Mouse (Mus musculus) embryo, embryonic 10 days (tissue): ENCODE measurements at regions not wholly inside any gene's neighbourhood (a gene's known extent, or its start where the extent isn't known, plus 50 kb on each side); places are given as distances from the start of the nearest gene placed in this dataset.
A peak's percentile ranks its signal among the peaks of the same experiment; 100 is the strongest.

Experiments used
- DNase-seq: peaks from one replicate; pipeline ENCODE4 v3.0.0-alpha.2; 2015; ENCODE audit warnings: low spot score

- no peak for DNase-seq
Measured at GRCm38 (mm10) chr12:92509494-92509893, 660.5 kb upstream of the Sel1l start.

- DNase-seq, result no peak
Measured at GRCm38 (mm10) chr12:92508796-92509489, 660.0 kb upstream of the Sel1l start.

GRCm38 (mm10) chr12:92483984-92484383 lies 635.0 kb upstream of the Sel1l start:
- DNase-seq, result no peak

GRCm38 (mm10) chr12:92474293-92475062 lies 625.5 kb upstream of the Sel1l start:
- DNase-seq, result no peak

- DNase-seq, result no peak
Measured at GRCm38 (mm10) chr12:92451110-92451818, 602.3 kb upstream of the Sel1l start.

- no peak for DNase-seq
Measured at GRCm38 (mm10) chr12:92418458-92418857, 569.5 kb upstream of the Sel1l start.

- peak; percentile 57 for DNase-seq
Measured at GRCm38 (mm10) chr12:92405506-92405905, 556.5 kb upstream of the Sel1l start.

GRCm38 (mm10) chr12:92400987-92401386 lies 552.0 kb upstream of the Sel1l start:
- no peak for DNase-seq

GRCm38 (mm10) chr12:92386195-92386594 lies 537.2 kb upstream of the Sel1l start:
- no peak for DNase-seq

GRCm38 (mm10) chr12:92384266-92384937 lies 535.4 kb upstream of the Sel1l start:
- peak; percentile 4 for DNase-seq

- no peak for DNase-seq
Measured at GRCm38 (mm10) chr12:92379130-92379529, 530.2 kb upstream of the Sel1l start.

GRCm38 (mm10) chr12:92365926-92366325 lies 517.0 kb upstream of the Sel1l start:
- DNase-seq, result no peak

GRCm38 (mm10) chr12:92353386-92354257 lies 504.7 kb upstream of the Sel1l start:
- DNase-seq, result no peak

GRCm38 (mm10) chr12:92318241-92318640 lies 469.3 kb upstream of the Sel1l start:
- no peak for DNase-seq

- DNase-seq, result no peak
Measured at GRCm38 (mm10) chr12:92317609-92318008, 468.7 kb upstream of the Sel1l start.

GRCm38 (mm10) chr12:92316285-92316684 lies 467.3 kb upstream of the Sel1l start:
- no peak for DNase-seq

- no peak for DNase-seq
Measured at GRCm38 (mm10) chr12:92315820-92316219, 466.9 kb upstream of the Sel1l start.

GRCm38 (mm10) chr12:92302951-92303591 lies 454.1 kb upstream of the Sel1l start:
- peak; percentile 71 for DNase-seq

GRCm38 (mm10) chr12:92294887-92295286 lies 445.9 kb upstream of the Sel1l start:
- no peak for DNase-seq

GRCm38 (mm10) chr12:92293341-92293720 lies 444.4 kb upstream of the Sel1l start:
- no peak for DNase-seq
